Mouse (Mus musculus): ENCODE measurements at regions not wholly inside any gene's neighbourhood (a gene's known extent, or its start where the extent isn't known, plus 50 kb on each side); places are given as distances from the start of the nearest gene placed in this dataset.

- no peaks in the 10 kb centered on the region for H3K27me3 ChIP-seq (ENCODE audit: insufficient read depth, low read length)
- TF ChIP-seq CTCF (IDR thresholded peaks at IDR 0.05; ENCODE audit: low read depth), result no peak
- H3K9ac ChIP-seq, result no peak overlapping the region
- H3K9me3 ChIP-seq (ENCODE audit: low read depth, low read length), result no peaks in the 10 kb centered on the region
- H3K4me2 ChIP-seq, result no peak overlapping the region
- H3K27ac ChIP-seq (ENCODE audit: low read depth), result no peak overlapping the region
- 85% methylated on average over 3 of the region's 3 CpGs for WGBS
- ATAC-seq (ENCODE audit: insufficient read depth), result no peak
- DNase-seq, result no peak
- no peaks in the 10 kb centered on the region for H3K36me3 ChIP-seq (ENCODE audit: insufficient read depth)
- no peaks in the 10 kb centered on the region for H3K4me1 ChIP-seq (ENCODE audit: insufficient read depth)
- no peak overlapping the region for H3K4me3 ChIP-seq (ENCODE audit: low read depth, low read length)
Observed at GRCm38 (mm10) chr1:71988086-71988485, 224.0 kb downstream of the Mreg start.

DNA sequence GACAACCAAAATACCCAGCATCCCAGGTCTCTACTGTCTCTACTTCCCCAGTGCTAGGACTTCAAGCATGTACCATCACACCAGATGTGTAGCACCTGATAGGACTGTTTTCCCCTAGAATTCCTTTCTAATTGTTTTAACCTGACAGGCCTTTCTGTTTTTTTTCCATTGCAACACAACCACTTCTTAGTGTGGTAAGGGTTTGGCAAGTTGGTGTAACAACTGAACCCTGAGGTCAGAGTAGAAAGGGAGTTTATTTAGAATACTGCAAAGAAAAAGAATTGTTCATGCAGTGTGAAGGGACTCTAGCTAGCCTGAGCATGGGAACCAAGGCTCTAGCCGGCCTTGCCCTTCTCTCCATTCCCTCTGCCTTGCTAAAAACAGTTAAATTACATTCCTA lies 226.1 kb downstream of the Mreg start:
- DNase-seq (no peak), ATAC-seq (ENCODE audit: insufficient read depth) (no peak)
- Histone ChIP-seq H3K4me3 (ENCODE audit: low read depth, low read length) (no peak overlapping the region), H3K27ac (ENCODE audit: low read depth) (no peak overlapping the region), H3K9me3 (ENCODE audit: low read depth, low read length) (no peaks in the 10 kb centered on the region), H3K9ac (no peak overlapping the region), H3K4me1 (ENCODE audit: insufficient read depth) (no peaks in the 10 kb centered on the region), H3K27me3 (ENCODE audit: insufficient read depth, low read length) (no peaks in the 10 kb centered on the region), H3K36me3 (ENCODE audit: insufficient read depth) (no peaks in the 10 kb centered on the region), H3K4me2 (no peak overlapping the region)
- 67% methylated on average over 1 of the region's 1 CpGs for WGBS
- TF ChIP-seq CTCF (IDR thresholded peaks at IDR 0.05; ENCODE audit: low read depth), result no peak

DNA sequence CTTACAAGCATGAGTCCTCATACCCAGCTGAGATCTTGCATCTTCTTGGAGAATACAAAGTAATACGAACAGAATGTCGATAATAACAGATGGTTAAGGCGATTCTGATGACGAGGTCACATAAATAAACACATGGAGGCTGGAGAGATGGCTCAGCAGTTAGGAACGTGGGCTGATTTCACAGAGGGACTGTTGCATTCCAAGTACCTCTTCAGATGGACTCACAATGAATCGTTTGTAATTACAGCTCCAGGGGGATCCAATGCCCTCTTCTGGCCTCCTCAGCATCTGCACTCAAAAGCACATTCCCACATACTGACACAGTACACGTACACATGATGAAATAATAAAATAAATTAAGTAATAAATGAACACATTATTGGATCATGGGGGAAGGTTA lies 228.3 kb downstream of the Mreg start:
- 0 out of 2 replicates have a peak, but pooled peaks have one; percentile 20 for TF ChIP-seq CTCF (IDR thresholded peaks at IDR 0.05; ENCODE audit: low read depth)
- H3K9ac ChIP-seq, result no peak overlapping the region
- peak overlapping the region; percentile 25; the same call in 1 of the 2 replicates for H3K27ac ChIP-seq (ENCODE audit: low read depth)
- ATAC-seq (ENCODE audit: insufficient read depth) (no peak), DNase-seq (no peak)
- no peak overlapping the region for H3K4me3 ChIP-seq (ENCODE audit: low read depth, low read length)
- no peaks in the 10 kb centered on the region for H3K27me3 ChIP-seq (ENCODE audit: insufficient read depth, low read length)
- no peaks in the 10 kb centered on the region for H3K9me3 ChIP-seq (ENCODE audit: low read depth, low read length)
- H3K36me3 ChIP-seq (ENCODE audit: insufficient read depth), result no peaks in the 10 kb centered on the region
- WGBS, result 58% methylated on average over 7 of the region's 7 CpGs
- no peak overlapping the region for H3K4me2 ChIP-seq
- no peaks in the 10 kb centered on the region for H3K4me1 ChIP-seq (ENCODE audit: insufficient read depth)

DNA sequence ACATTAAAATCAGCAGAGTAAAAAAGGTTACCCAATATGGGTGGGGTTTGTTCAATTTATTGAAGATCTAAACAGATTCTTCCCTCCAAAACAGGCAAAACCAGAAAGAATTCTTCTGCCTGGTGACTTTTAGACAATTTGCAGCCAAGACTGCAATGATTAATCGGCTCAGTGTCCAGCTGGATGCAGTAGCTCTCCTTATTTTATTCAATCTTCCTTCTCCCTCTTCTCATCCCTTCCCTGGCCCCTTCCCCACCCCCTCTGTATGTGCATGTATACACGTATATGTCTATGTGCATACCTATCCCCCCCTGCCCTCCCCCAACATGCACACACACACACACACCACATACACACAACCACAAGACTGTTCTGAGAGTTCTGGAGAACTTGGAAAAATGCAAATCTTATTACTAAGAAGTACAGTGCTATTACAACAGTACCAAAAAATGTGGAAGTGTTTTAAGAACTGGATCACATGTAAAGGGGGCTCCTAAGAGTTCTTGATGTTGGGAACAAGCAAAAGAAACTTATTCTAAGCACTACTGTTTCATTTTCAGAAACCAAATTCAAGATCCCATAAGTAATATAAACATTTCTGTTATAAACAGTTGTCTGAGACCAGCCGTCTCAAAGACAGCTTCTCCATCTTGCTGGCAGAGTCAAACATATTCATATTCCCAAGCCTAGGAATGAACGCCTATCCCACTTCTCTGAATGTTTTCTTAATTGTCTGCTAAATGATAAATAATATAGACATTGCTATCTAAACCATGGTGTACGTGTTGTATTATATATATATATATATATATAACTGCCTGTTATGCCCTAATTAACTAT lies 229.5 kb downstream of the Mreg start:
- Histone ChIP-seq H3K9me3 (ENCODE audit: low read depth, low read length) (no peaks in the 10 kb centered on the region), H3K9ac (no peak overlapping the region), H3K27me3 (ENCODE audit: insufficient read depth, low read length) (no peaks in the 10 kb centered on the region), H3K36me3 (ENCODE audit: insufficient read depth) (no peaks in the 10 kb centered on the region), H3K4me1 (ENCODE audit: insufficient read depth) (no peaks in the 10 kb centered on the region), H3K27ac (ENCODE audit: low read depth) (peak overlapping the region; percentile 79; the same call in 1 of the 2 replicates), H3K4me3 (ENCODE audit: low read depth, low read length) (no peak overlapping the region), H3K4me2 (0 out of 2 replicates have a peak overlapping the region, but pooled peaks have one; percentile 10)
- TF ChIP-seq CTCF (IDR thresholded peaks at IDR 0.05; ENCODE audit: low read depth), result no peak
- ATAC-seq (ENCODE audit: insufficient read depth), result peak; percentile 73
- 32% methylated on average over 5 of the region's 5 CpGs for WGBS
- peak; percentile 66 for DNase-seq

GRCm38 (mm10) chr1:71980624-71981023 lies 231.5 kb downstream of the Mreg start:
- H3K27ac ChIP-seq (ENCODE audit: low read depth), result no peak overlapping the region
- no peak for ATAC-seq (ENCODE audit: insufficient read depth)
- 82% methylated on average over 4 of the region's 4 CpGs for WGBS
- no peak for DNase-seq
- no peaks in the 10 kb centered on the region for H3K36me3 ChIP-seq (ENCODE audit: insufficient read depth)
- H3K9me3 ChIP-seq (ENCODE audit: low read depth, low read length), result no peaks in the 10 kb centered on the region
- no peaks in the 10 kb centered on the region for H3K27me3 ChIP-seq (ENCODE audit: insufficient read depth, low read length)
- H3K9ac ChIP-seq, result no peak overlapping the region
- no peaks in the 10 kb centered on the region for H3K4me1 ChIP-seq (ENCODE audit: insufficient read depth)
- H3K4me2 ChIP-seq, result no peak overlapping the region
- TF ChIP-seq CTCF (IDR thresholded peaks at IDR 0.05; ENCODE audit: low read depth), result no peak
- no peak overlapping the region for H3K4me3 ChIP-seq (ENCODE audit: low read depth, low read length)

GRCm38 (mm10) chr1:71979261-71979660 lies 232.8 kb downstream of the Mreg start:
- no peak overlapping the region for H3K27ac ChIP-seq (ENCODE audit: low read depth)

GRCm38 (mm10) chr1:71977361-71977760 lies 234.7 kb downstream of the Mreg start:
- DNase-seq (no peak), ATAC-seq (ENCODE audit: insufficient read depth) (no peak)
- Histone ChIP-seq H3K4me1 (ENCODE audit: insufficient read depth) (no peaks in the 10 kb centered on the region), H3K4me3 (ENCODE audit: low read depth, low read length) (no peak overlapping the region), H3K9me3 (ENCODE audit: low read depth, low read length) (no peaks in the 10 kb centered on the region), H3K27me3 (ENCODE audit: insufficient read depth, low read length) (no peaks in the 10 kb centered on the region), H3K9ac (no peak overlapping the region), H3K36me3 (ENCODE audit: insufficient read depth) (no peaks in the 10 kb centered on the region), H3K27ac (ENCODE audit: low read depth) (no peak overlapping the region), H3K4me2 (no peak overlapping the region)
- TF ChIP-seq CTCF (IDR thresholded peaks at IDR 0.05; ENCODE audit: low read depth), result no peak
- WGBS, result 81% methylated on average over 5 of the region's 5 CpGs

More at GRCm38 (mm10) chr1:71979261-71979660, 232.8 kb downstream of the Mreg start:
- Histone ChIP-seq H3K9me3 (ENCODE audit: low read depth, low read length) (no peaks in the 10 kb centered on the region), H3K27me3 (ENCODE audit: insufficient read depth, low read length) (no peaks in the 10 kb centered on the region), H3K9ac (no peak overlapping the region), H3K4me1 (ENCODE audit: insufficient read depth) (no peaks in the 10 kb centered on the region), H3K4me2 (no peak overlapping the region), H3K4me3 (ENCODE audit: low read depth, low read length) (no peak overlapping the region), H3K36me3 (ENCODE audit: insufficient read depth) (no peaks in the 10 kb centered on the region)
- no peak for ATAC-seq (ENCODE audit: insufficient read depth)
- no peak for TF ChIP-seq CTCF (IDR thresholded peaks at IDR 0.05; ENCODE audit: low read depth)
- no peak for DNase-seq
- 73% methylated on average over 4 of the region's 4 CpGs for WGBS

Measured in lung, embryonic 14.5 days (tissue).